Mouse (Mus musculus) MEL-GATA-1-ER (cell line): ENCODE results near the gene Zfp62.

Experiments used
- DNase-seq: peaks from one replicate; pipeline ENCODE4 v3.0.0-alpha.2; 2012; ENCODE audit warnings: low read depth; ENCODE audit errors: extremely low read depth

Zfp62 gene

GRCm38 (mm10) chr11:49248226-49248973 is 45.3 kb downstream of the Zfp62 start:
- DNase-seq, result no peak

- no peak for DNase-seq
Observed at GRCm38 (mm10) chr11:49248974-49249700, 46.0 kb downstream of the Zfp62 start.

- DNase-seq, result peak; percentile 56
Observed at GRCm38 (mm10) chr11:49249811-49250421, 46.8 kb downstream of the Zfp62 start.

- no peak for DNase-seq
Observed at GRCm38 (mm10) chr11:49250422-49251379, 47.6 kb downstream of the Zfp62 start.

GRCm38 (mm10) chr11:49251380-49251761 is 48.3 kb downstream of the Zfp62 start:
- DNase-seq, result peak; percentile 18

- DNase-seq, result no peak
Observed at GRCm38 (mm10) chr11:49252048-49252447, 49.0 kb downstream of the Zfp62 start.

GRCm38 (mm10) chr11:49253035-49253434 is 49.9 kb downstream of the Zfp62 start:
- no peak for DNase-seq

- DNase-seq, result no peak
Observed at GRCm38 (mm10) chr11:49259296-49259695, 56.2 kb downstream of the Zfp62 start.

- no peak for DNase-seq
Observed at GRCm38 (mm10) chr11:49259829-49260228, 56.7 kb downstream of the Zfp62 start.

- DNase-seq, result no peak
Observed at GRCm38 (mm10) chr11:49260598-49261312, 57.7 kb downstream of the Zfp62 start.

- no peak for DNase-seq
Observed at GRCm38 (mm10) chr11:49261313-49261855, 58.3 kb downstream of the Zfp62 start.

GRCm38 (mm10) chr11:49262286-49262685 is 59.2 kb downstream of the Zfp62 start:
- no peak for DNase-seq

GRCm38 (mm10) chr11:49263149-49263548 is 60.1 kb downstream of the Zfp62 start:
- no peak for DNase-seq

GRCm38 (mm10) chr11:49264081-49264480 is 61.0 kb downstream of the Zfp62 start:
- DNase-seq, result no peak

GRCm38 (mm10) chr11:49264622-49265021 is 61.5 kb downstream of the Zfp62 start:
- no peak for DNase-seq

- DNase-seq, result no peak
Observed at GRCm38 (mm10) chr11:49265101-49265500, 62.0 kb downstream of the Zfp62 start.

GRCm38 (mm10) chr11:49266671-49267070 is 63.6 kb downstream of the Zfp62 start:
- DNase-seq, result no peak

- DNase-seq, result no peak
Observed at GRCm38 (mm10) chr11:49267316-49267715, 64.2 kb downstream of the Zfp62 start.

- DNase-seq, result no peak
Observed at GRCm38 (mm10) chr11:49267970-49268579, 65.0 kb downstream of the Zfp62 start.
